Mouse (Mus musculus) testis, adult 2 months (tissue): ENCODE data around the gene Cxcl9. TPM values are rescaled to one million over a fixed set of nuclear protein-coding genes. Genes with fewer than 3 reads are reported as not detected.

ENCODE experiments used
- H3K27ac ChIP-seq: fragments of 200-500 bp; 2 replicates; pipeline ENCODE4 v1.5.1; 2012; ENCODE audit warnings: low read depth, low read length; ENCODE audit not compliant: control insufficient read depth, insufficient read depth
- H3K27me3 ChIP-seq: fragments of 200-500 bp; 2 replicates; pipeline ENCODE4 v1.6.1; 2012; ENCODE audit warnings: mild to moderate bottlenecking, low read length, moderate library complexity; ENCODE audit not compliant: control insufficient read depth, insufficient read depth
- H3K36me3 ChIP-seq: fragments of 200-500 bp; 2 replicates; pipeline ENCODE4 v1.6.1; 2012; ENCODE audit warnings: mild to moderate bottlenecking, low read length; ENCODE audit not compliant: control insufficient read depth, insufficient read depth
- H3K4me1 ChIP-seq: fragments of 200-500 bp; 2 replicates; pipeline ENCODE4 v1.6.1; 2012; ENCODE audit warnings: low read length; ENCODE audit not compliant: control insufficient read depth, insufficient read depth
- H3K4me3 ChIP-seq: fragments of 200-500 bp; 2 replicates; pipeline ENCODE4 v1.5.1; 2012; ENCODE audit warnings: low read depth, mild to moderate bottlenecking, low read length, moderate library complexity, mixed read lengths; ENCODE audit not compliant: control insufficient read depth
- CTCF ChIP-seq: fragments of 200-500 bp; IDR thresholded peaks from 2 replicates; pipeline ENCODE4 v1.5.1; 2012; ENCODE audit warnings: low read depth, mild to moderate bottlenecking, inconsistent platforms, low read length, moderate library complexity; ENCODE audit not compliant: control insufficient read depth, insufficient read depth, insufficient replicate concordance
- POLR2A ChIP-seq: fragments of 200-500 bp; IDR thresholded peaks from 2 replicates; pipeline ENCODE4 v1.6.1; 2012; ENCODE audit warnings: low read depth, mild to moderate bottlenecking, inconsistent platforms, low read length, moderate library complexity; ENCODE audit not compliant: control insufficient read depth
- polyA plus RNA-seq: library from polyadenylated mRNA; depleted of rRNA; stranded (reverse); fragments of >200 nt; gene quantifications from 2 replicates; pipeline ENCODE4 v1.2.3, GENCODE M21; 2012; rRNA removed

The Cxcl9 gene
- 0.14 and 0.25 TPM in 2 replicates for polyA plus RNA-seq

- no peaks in the 10 kb centered on the region for H3K27me3 ChIP-seq
- peaks cover 8% of the 10 kb centered on the region for H3K4me1 ChIP-seq
- no peak for TF ChIP-seq CTCF
- no peak for TF ChIP-seq POLR2A
- H3K27ac ChIP-seq, result no peak within 1 kb of the TSS
- H3K4me3 ChIP-seq, result no peak within 1 kb of the TSS
- H3K36me3 ChIP-seq, result no peaks in the 10 kb centered on the region
Measured at GRCm38 (mm10) chr5:92327929-92328328, at the start of gene Cxcl9. Gene Cxcl9, minus strand, starts transcription at chr5:92328079.

- Histone ChIP-seq H3K27ac (no peak overlapping the region), H3K36me3 (no peaks in the 10 kb centered on the region), H3K4me1 (peaks cover 4% of the 10 kb centered on the region), H3K27me3 (no peaks in the 10 kb centered on the region), H3K4me3 (no peak overlapping the region)
- no peak for TF ChIP-seq POLR2A
- no peak for TF ChIP-seq CTCF
Measured at GRCm38 (mm10) chr5:92376795-92377405, 49.0 kb upstream of the Cxcl9 start.

GRCm38 (mm10) chr5:92375368-92375767 is 47.5 kb upstream of the Cxcl9 start:
- peak; percentile 10; the same call in 1 of the 2 replicates for TF ChIP-seq POLR2A
- no peak for TF ChIP-seq CTCF
- Histone ChIP-seq H3K27ac (peak overlapping the region; percentile 10; the same call in 1 of the 2 replicates), H3K27me3 (no peaks in the 10 kb centered on the region), H3K4me1 (peaks cover 4% of the 10 kb centered on the region), H3K36me3 (no peaks in the 10 kb centered on the region), H3K4me3 (no peak overlapping the region; the same call in 1 of the 2 replicates)

GRCm38 (mm10) chr5:92374721-92375142 is 46.9 kb upstream of the Cxcl9 start:
- Histone ChIP-seq H3K27me3 (no peaks in the 10 kb centered on the region), H3K27ac (no peak overlapping the region; the same call in 1 of the 2 replicates), H3K4me3 (no peak overlapping the region), H3K36me3 (no peaks in the 10 kb centered on the region), H3K4me1 (peaks cover 4% of the 10 kb centered on the region)
- TF ChIP-seq CTCF (peak; percentile 30; the same call in 1 of the 2 replicates), POLR2A (no peak)

GRCm38 (mm10) chr5:92372605-92373004 is 44.7 kb upstream of the Cxcl9 start:
- H3K4me1 ChIP-seq, result peaks cover 4% of the 10 kb centered on the region
- H3K36me3 ChIP-seq, result no peaks in the 10 kb centered on the region
- TF ChIP-seq POLR2A (no peak), CTCF (no peak)
- H3K4me3 ChIP-seq, result no peak overlapping the region
- H3K27ac ChIP-seq, result no peak overlapping the region
- H3K27me3 ChIP-seq, result no peaks in the 10 kb centered on the region

GRCm38 (mm10) chr5:92371361-92371976 is 43.6 kb upstream of the Cxcl9 start:
- no peak overlapping the region for H3K4me3 ChIP-seq
- H3K36me3 ChIP-seq, result no peaks in the 10 kb centered on the region
- H3K27me3 ChIP-seq, result no peaks in the 10 kb centered on the region
- no peak overlapping the region for H3K27ac ChIP-seq
- H3K4me1 ChIP-seq, result peaks cover 4% of the 10 kb centered on the region
- no peak for TF ChIP-seq CTCF
- TF ChIP-seq POLR2A, result no peak

- Histone ChIP-seq H3K4me1 (peaks cover 4% of the 10 kb centered on the region), H3K27me3 (no peaks in the 10 kb centered on the region), H3K36me3 (no peaks in the 10 kb centered on the region), H3K4me3 (no peak overlapping the region), H3K27ac (no peak overlapping the region)
- TF ChIP-seq CTCF, result no peak
- no peak for TF ChIP-seq POLR2A
Measured at GRCm38 (mm10) chr5:92370891-92371290, 43.0 kb upstream of the Cxcl9 start.
